Mouse (Mus musculus) left cerebral cortex, adult 8-10 months (tissue): ENCODE measurements around the gene Kcna7. TPM values are rescaled to one million over a fixed set of nuclear protein-coding genes. Genes with fewer than 3 reads are reported as not detected.

Source experiments
- DNase-seq, 2 experiments: peaks; one replicate each; pipeline ENCODE4 v3.0.0; 2022; ENCODE audit warnings: low spot score in 2 of 2
- microRNA-seq, 2 experiments: library from miRNA; unstranded; fragments of <30 nt; microRNA quantifications; one replicate each; pipeline ENCODE4 v1.2.0; 2022
- total RNA-seq, 4 experiments: library from RNA; stranded (reverse); gene quantifications; 2 replicates each; pipeline ENCODE4 v1.2.4; 2022

Kcna7 gene
- total RNA-seq, 4 experiments from 2014 or later, result 0.14 TPM; not detected in 3

GRCm38 (mm10) chr7:45457204-45458060 lies 52.0 kb downstream of the Kcna7 start:
- no peak for DNase-seq

GRCm38 (mm10) chr7:45458748-45459563 lies 53.5 kb downstream of the Kcna7 start:
- peak; percentile 51 to 59 for DNase-seq

Small RNA genes lying within 50 kb of the gene (microRNA-seq; reads per million reads assigned to microRNA genes)
- 0 reads per million in 2 experiments for gene Gm22133

Other genes with a start within 250 kb of the Kcna7 start
- 1,000 to 10,000 TPM; 1,001 to 1,087 (median 1,026) TPM for gene Slc17a7, start 241.7 kb upstream of the Kcna7 start, total RNA-seq
- under 1 TPM in 1 of 4 experiments, not detected in 3; 0.34 TPM for gene Gfy, start 226.1 kb upstream of the Kcna7 start, total RNA-seq
- gene Pth2, start 224.7 kb upstream of the Kcna7 start, total RNA-seq, result under 1 TPM in 1 of 4 experiments, not detected in 3; 0.80 TPM
- gene Ccdc155, start 200.8 kb upstream of the Kcna7 start, total RNA-seq, result 1 to 10 TPM; 4.3 to 6.4 (median 5.4) TPM
- gene Dkkl1, start 193.5 kb upstream of the Kcna7 start, total RNA-seq, result 10 to 100 TPM; 23.1 to 31.5 (median 26.8) TPM
- gene Tead2, start 189.9 kb upstream of the Kcna7 start, total RNA-seq, result 1 to 10 TPM; 2.0 to 5.1 (median 3.0) TPM
- 10 to 100 TPM in 2 of 4 experiments, 1 to 10 TPM in 2; 5.0 to 18.9 (median 11.9) TPM for gene Cd37, start 166.5 kb upstream of the Kcna7 start, total RNA-seq
- 1 to 10 TPM; 1.6 to 2.6 (median 2.1) TPM for gene Slc6a16, start 164.6 kb upstream of the Kcna7 start, total RNA-seq
- gene Slc6a21, start 128.1 kb upstream of the Kcna7 start, total RNA-seq, result under 1 TPM in 3 of 4 experiments, not detected in 1; 0.19 to 0.55 (median 0.34) TPM
- 10 to 100 TPM; 23.9 to 27.8 (median 25.1) TPM for gene Trpm4, start 71.9 kb upstream of the Kcna7 start, total RNA-seq
- 1 to 10 TPM in 1 of 4 experiments, under 1 TPM in 3; 0.26 to 1.1 (median 0.78) TPM for gene Hrc, start 70.4 kb upstream of the Kcna7 start, total RNA-seq
- gene Ppfia3, start 38.6 kb upstream of the Kcna7 start, total RNA-seq, result 100 to 1,000 TPM; 137 to 162 (median 150) TPM
- gene Lin7b, start 35.1 kb upstream of the Kcna7 start, total RNA-seq, result 100 to 1,000 TPM; 139 to 172 (median 159) TPM
- gene Snrnp70, start 9.9 kb upstream of the Kcna7 start, total RNA-seq, result 100 to 1,000 TPM; 295 to 398 (median 356) TPM
- gene Ntf5, start 8.0 kb downstream of the Kcna7 start, total RNA-seq, result under 1 TPM in 2 of 4 experiments, not detected in 2; 0.36 to 0.39 TPM
- gene Lhb, start 15.2 kb downstream of the Kcna7 start, total RNA-seq, result not detected
- 10 to 100 TPM; 14.7 to 16.4 (median 15.1) TPM for gene Gys1, start 29.2 kb downstream of the Kcna7 start, total RNA-seq
- gene Ruvbl2, start 32.4 kb downstream of the Kcna7 start, total RNA-seq, result 10 to 100 TPM; 30.0 to 37.5 (median 32.0) TPM
- gene Ftl1, start 54.2 kb downstream of the Kcna7 start, total RNA-seq, result 100 to 1,000 TPM; 206 to 283 (median 229) TPM
- 10 to 100 TPM; 57.8 to 78.7 (median 67.0) TPM for gene Bax, start 61.2 kb downstream of the Kcna7 start, total RNA-seq
- gene Tulp2, start 76.2 kb downstream of the Kcna7 start, total RNA-seq, result not detected
- 1 to 10 TPM in 3 of 4 experiments, not detected in 1; 1.9 to 3.2 (median 2.9) TPM for gene Gm45808, start 81.2 kb downstream of the Kcna7 start, total RNA-seq
- 1 to 10 TPM; 5.9 to 7.0 (median 6.3) TPM for gene Dhdh, start 83.2 kb downstream of the Kcna7 start, total RNA-seq
- gene Nucb1, start 104.8 kb downstream of the Kcna7 start, total RNA-seq, result 100 to 1,000 TPM in 3 of 4 experiments, 10 to 100 TPM in 1; 97.8 to 121 (median 110) TPM
- 10 to 100 TPM; 16.0 to 27.0 (median 22.4) TPM for gene Ppp1r15a, start 120.6 kb downstream of the Kcna7 start, total RNA-seq
- 1 to 10 TPM; 3.0 to 5.1 (median 4.0) TPM for gene Plekha4, start 120.7 kb downstream of the Kcna7 start, total RNA-seq
- gene Hsd17b14, start 149.2 kb downstream of the Kcna7 start, total RNA-seq, result 1 to 10 TPM in 2 of 4 experiments, under 1 TPM in 1, not detected in 1; 0.72 to 2.6 (median 1.2) TPM
- 10 to 100 TPM; 19.3 to 21.1 (median 19.9) TPM for gene Bcat2, start 164.5 kb downstream of the Kcna7 start, total RNA-seq
- gene Fgf21, start 209.8 kb downstream of the Kcna7 start, total RNA-seq, result not detected
- under 1 TPM in 1 of 4 experiments, not detected in 3; 0.21 TPM for gene Fut1, start 211.6 kb downstream of the Kcna7 start, total RNA-seq
- gene Izumo1, start 216.2 kb downstream of the Kcna7 start, total RNA-seq, result not detected
- gene Rasip1, start 221.8 kb downstream of the Kcna7 start, total RNA-seq, result 1 to 10 TPM; 5.9 to 7.6 (median 6.6) TPM
- 1 to 10 TPM; 3.5 to 6.0 (median 5.6) TPM for gene Mamstr, start 234.3 kb downstream of the Kcna7 start, total RNA-seq